Mouse (Mus musculus) embryo, embryonic 10 days (tissue): ENCODE measurements at regions not wholly inside any gene's neighbourhood (a gene's known extent, or its start where the extent isn't known, plus 50 kb on each side); places are given as distances from the start of the nearest gene placed in this dataset.

Experiments
- DNase-seq: peaks from one replicate; pipeline ENCODE4 v3.0.0-alpha.2; 2015; ENCODE audit warnings: low spot score

DNA sequence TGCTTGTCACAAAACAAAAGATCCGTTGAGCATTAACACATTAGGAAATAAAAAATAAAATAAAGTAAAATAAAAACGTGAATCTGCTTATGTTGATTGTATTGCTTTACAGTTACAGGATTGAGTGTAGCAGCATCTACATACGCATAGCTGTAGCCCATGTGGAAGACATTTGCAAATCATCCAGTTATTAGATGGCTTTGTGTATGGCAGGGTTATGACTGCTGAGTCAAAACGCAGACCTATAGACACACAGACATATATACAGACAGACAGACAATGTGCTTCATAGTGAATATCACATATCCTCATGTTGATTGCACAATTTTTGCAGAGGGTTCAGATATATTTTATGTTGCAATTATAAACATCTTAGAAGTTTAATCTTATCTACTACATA is 64.5 kb downstream of the Gm11146 start:
- DNase-seq: no peak

- DNase-seq: peak; percentile 18
Measured at GRCm38 (mm10) chr16:77536746-77537145, 65.1 kb downstream of the Gm11146 start.

- DNase-seq: no peak
Measured at GRCm38 (mm10) chr16:77536314-77536713, 65.6 kb downstream of the Gm11146 start.

- peak; percentile 74 for DNase-seq
Measured at GRCm38 (mm10) chr16:77535021-77535420, 66.9 kb downstream of the Gm11146 start.

GRCm38 (mm10) chr16:77531596-77531995 is 70.3 kb downstream of the Gm11146 start:
- no peak for DNase-seq

- DNase-seq: no peak
Measured at GRCm38 (mm10) chr16:77527951-77528350, 73.9 kb downstream of the Gm11146 start.

DNA sequence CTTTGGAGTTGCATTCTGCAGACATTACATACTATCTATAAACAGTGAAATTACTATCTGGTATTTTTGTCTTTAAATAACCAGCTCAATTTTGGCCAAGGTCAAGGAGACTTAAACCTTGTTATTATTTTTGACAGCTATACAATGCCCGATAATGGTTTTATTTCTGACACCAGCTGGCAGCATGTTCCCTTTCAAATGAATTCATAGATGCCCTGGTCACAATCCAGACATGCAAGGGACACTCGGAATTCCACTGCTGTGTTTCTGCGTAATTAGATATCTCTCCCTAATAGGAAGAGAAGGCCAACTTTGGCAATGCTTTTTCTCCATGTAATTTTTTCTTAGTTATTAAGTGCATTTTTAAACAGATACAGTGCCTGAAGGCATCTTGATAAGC is 87.3 kb downstream of the Gm11146 start:
- DNase-seq: no peak

DNA sequence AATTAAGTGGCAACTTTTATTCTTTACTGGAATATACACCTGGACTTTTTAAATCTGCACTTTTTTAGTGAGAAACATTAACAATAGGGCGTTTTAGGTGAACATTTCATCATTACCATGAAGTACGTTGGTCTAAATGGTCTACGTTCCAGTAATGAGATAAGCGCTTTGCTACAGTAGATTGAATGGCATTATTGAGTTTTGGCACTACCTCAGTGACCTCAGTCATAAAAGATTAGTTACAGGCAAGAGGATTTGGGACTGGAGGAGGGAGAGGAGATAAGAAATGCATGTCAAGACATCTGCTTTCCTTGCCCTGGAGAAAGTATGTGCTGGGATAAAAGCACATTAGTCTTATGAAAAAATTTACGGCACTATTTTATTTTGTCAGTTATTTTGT is 98.3 kb downstream of the Gm11146 start:
- no peak for DNase-seq

DNA sequence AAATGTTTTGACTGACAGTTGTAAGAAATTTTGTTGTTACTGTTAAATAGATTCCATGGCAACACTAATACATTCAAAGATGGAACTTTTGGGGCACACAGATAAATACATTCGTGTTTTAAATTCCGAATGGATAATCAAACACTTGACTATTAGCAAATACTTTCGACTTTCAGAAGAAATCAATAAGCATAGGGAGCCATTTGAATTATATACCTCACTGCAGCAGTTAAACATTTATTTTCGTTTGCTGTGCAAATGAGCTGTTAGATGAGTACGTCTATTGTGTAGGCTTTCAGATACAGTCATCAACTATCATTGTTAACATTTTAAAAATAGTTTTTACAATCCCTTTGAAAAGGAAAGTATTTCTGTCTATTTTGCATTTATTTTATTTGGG is 99.0 kb downstream of the Gm11146 start:
- DNase-seq: no peak

GRCm38 (mm10) chr16:77502026-77502425 is 99.9 kb downstream of the Gm11146 start:
- no peak for DNase-seq

DNA sequence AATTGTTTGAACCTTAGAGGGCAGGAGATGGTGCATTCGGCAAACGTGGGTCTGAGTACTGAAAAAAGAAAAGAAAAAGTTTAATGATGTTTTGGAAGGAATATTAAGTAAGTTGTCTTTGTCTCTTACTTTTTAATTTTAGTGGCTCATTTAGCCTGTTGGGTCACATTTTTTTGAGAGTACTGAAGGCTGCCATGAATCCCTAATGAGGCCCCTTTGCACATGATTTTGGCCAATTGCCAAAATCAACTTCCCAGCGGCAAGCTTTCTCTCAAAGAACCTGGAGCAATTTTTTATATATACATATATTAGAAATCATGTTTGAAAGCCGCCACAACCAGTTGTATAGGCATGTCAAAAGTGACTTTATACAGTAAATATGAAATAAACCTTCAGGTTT is 100.9 kb downstream of the Gm11146 start:
- no peak for DNase-seq

DNA sequence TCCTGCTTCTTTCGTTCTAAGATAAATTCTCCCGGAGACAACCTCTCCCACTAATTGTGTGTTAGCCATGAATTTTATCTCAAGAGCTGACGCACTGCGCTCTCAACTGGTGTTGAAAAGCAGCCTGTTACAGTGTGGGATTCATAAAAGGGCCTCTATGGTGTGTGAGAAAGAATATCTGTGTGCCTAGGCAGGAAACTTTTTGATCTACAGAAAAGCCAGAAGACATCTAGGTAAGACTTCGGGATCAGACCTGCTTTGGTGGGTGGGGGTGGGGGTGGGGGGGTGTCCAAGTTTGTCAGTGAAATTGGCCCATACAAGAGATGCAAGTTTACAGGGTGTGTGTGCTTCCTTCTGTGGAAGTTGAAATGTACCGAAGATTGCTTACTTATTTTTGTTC is 101.5 kb downstream of the Gm11146 start:
- DNase-seq: no peak

- peak; percentile 73 for DNase-seq
Measured at GRCm38 (mm10) chr16:77499537-77500301, 102.2 kb downstream of the Gm11146 start.

GRCm38 (mm10) chr16:77495310-77495709 is 106.6 kb downstream of the Gm11146 start:
- no peak for DNase-seq

- DNase-seq: no peak
Measured at GRCm38 (mm10) chr16:77494042-77494441, 107.9 kb downstream of the Gm11146 start.

- no peak for DNase-seq
Measured at GRCm38 (mm10) chr16:77488155-77488554, 113.7 kb downstream of the Gm11146 start.

DNA sequence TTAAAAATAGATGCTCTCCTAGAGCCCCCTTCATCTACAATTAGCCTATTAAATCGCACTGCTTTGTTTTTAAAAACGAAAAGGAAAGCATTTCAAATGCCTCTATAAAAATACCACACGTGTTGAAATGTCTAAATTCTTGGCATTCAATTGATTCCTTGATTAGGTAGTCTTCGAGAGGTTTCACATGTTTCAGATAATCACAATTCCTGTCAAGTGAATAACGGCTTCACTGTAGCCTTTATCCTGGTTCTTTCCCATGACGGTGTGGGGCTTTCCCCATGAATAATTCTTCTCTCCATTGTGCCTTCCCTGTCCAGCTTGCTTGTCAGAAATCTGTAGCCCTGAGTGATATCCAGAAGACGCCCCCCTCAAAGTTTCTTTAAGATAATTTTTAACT is 122.1 kb downstream of the Gm11146 start:
- DNase-seq: no peak

DNA sequence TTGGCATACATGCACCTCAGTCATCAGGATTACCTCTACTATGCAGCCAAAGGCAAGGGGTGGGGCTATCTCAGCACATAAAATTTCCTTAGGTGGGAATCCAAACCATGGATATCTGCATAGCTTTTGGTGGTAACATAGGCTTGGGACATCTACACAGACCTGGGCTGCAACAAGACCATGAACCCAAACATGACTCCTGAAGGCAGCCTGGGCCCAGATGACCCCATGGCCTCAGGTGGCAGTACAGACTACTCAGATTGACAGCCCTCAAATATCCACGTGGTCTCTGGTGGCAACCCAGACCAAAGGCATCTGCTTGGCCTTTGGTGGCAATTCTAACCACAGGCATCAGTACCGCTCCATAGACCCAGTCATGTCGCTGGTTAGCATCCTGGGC is 130.0 kb downstream of the Gm11146 start:
- DNase-seq: no peak

- no peak for DNase-seq
Measured at GRCm38 (mm10) chr16:77469903-77470302, 132.0 kb downstream of the Gm11146 start.

- no peak for DNase-seq
Measured at GRCm38 (mm10) chr16:77469328-77469875, 132.5 kb downstream of the Gm11146 start.

DNA sequence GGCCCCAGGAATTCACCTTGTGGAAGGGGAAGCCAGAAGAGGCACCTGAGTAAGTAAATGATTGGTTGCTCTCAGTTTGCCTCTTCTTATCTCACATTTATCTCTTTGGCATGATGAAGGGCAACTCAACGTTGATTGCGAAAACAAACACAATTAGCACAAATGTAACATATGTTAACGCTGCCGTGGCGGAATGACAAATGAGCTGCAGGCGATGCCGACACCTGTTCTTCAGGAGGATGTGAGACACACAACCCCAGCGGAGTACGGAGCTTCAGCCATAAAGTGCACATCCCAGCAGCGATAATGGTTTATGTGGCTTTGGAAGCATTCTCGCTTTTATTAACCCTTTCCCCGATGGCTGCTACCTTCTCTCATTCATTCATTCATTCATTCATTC is 134.7 kb downstream of the Gm11146 start:
- no peak for DNase-seq

GRCm38 (mm10) chr16:77464623-77465022 is 137.3 kb downstream of the Gm11146 start:
- peak; percentile 51 for DNase-seq

DNA sequence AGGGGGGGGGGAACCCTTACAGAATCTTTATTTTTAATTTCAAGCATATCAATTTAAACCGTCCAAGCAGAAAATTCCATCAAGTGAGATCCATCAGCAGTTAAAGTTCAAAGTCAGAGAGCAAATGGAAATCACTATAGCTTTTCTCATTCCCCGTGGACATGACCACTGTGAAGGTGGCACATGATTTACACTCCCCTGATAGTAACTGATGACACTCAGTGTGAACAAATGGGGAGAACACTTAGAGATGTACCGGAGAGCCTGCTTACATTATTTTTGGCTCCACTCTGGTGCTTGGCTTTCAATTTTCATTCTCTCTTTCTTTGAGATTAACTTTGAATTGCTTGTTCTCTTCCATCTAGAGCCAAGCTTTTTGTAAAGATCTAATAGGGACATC is 140.0 kb downstream of the Gm11146 start:
- DNase-seq: no peak

DNA sequence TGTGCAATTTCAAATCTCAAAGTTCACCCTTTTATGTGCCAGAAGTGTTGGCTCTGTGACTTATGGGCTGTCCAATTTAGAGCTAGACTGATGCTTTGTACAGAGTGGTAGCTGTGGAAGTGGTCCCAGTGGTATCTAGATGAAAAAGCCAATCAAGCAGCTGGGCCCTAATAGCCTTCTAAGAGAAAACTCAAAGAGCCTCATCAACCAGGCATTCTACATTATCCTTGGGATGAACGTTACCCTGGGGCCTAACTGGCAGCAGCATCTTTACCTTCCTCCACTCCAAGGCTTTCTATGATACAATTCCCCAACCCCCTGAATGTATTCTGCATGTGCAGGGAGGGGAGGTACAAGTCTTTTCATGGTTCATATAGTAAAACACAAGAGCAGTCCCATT is 140.4 kb downstream of the Gm11146 start:
- DNase-seq: no peak
